Mouse (Mus musculus): ENCODE measurements around the gene Ntf3.

The Ntf3 gene

DNA sequence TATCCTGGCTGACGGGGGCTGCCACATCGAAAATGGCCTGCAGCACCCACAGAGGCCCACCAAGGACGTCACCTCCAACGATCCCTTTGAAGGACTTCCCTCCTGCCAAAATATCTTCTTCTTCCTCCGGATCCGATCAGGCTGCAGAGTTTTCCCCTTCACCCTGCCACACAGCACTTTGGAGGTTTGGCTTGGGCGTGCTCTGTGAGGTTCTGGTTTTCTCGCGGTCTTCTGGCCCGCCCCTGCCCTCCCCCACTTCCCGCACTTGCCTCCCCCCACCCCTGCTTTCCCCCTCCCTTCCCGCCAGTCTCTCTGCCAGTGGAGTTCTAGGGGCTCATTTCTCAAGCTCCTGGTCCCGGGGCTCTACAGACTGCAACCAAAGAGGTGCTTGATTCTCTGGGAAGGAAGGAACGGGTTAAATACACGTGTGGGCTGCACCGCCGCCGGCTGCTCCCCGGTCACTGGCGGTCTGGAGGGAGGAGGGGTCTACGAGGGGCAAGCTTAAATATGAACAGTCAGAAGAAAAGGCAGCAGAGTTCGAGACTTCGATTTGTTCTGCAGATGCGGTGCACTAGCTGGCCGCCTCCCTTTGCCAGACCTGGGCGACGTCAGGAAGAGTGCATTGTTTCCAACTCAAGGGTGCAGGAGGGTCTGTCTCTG, at the start of gene Ntf3:
Gene Ntf3, minus strand, starts transcription at position 363 of the 660 bp plus-strand sequence.
- DNase-seq (ENCODE audit: low spot score), result no peak

DNA sequence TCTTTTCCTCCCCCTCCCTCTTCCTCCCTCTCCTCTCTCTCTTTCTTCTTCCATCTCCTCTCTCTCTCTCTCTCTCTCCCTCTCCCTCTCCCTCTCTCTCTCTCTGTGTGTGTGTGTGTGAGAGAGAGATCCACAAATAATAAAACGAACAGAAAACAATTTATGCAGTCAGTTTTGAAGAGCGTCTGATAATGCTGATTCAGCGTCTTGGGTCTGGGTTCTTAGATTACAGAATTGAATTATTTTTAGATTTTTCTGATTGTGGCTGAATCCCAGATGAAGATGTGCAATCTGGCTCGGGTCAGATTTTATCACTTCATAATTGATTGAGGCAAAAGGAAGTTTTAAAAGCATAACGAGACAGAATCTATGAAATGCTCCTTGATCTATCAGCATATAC, 46.6 kb upstream of the Ntf3 start:
- no peak for DNase-seq (ENCODE audit: low spot score)

DNA sequence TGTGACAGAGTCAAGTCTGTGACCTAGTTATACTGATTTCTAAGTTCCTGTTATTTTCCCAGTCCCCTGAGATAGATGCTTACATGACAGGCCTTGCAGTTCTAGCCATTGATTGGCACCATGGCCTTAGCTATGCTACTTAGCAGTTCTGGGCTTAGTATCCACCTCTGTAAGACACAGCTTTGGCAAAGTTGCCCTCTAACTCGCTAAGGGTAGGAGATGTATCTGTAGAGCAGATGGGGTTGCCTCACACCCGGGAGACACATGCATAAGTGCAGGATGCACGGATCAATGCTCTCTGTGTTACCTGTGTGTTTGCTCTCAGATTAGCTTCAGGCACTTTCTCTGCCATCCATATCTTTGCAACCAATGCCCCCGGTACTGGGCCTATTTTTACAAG, 36.7 kb upstream of the Ntf3 start:
- no peak for DNase-seq (ENCODE audit: low spot score)

DNA sequence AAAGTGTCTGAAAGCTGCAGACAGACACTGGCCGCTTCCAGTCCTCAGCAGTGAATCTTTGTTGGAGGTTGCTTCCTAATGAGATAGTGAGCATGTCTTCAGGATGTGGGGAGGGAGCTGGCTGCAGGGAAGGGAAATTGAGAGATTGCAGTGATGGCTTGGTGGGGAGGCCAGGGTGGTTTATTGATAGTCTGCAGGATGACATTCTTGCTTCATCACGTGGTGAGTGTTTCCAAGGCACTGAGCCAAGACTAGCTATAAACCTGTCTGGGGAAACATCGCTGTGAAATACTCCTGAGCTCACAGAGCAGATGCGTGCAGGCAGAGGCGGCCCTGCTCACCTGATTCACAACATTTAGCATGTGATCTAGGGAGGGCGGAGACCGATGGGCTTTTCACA, 36.2 kb upstream of the Ntf3 start:
- DNase-seq (ENCODE audit: low spot score), result no peak

DNA sequence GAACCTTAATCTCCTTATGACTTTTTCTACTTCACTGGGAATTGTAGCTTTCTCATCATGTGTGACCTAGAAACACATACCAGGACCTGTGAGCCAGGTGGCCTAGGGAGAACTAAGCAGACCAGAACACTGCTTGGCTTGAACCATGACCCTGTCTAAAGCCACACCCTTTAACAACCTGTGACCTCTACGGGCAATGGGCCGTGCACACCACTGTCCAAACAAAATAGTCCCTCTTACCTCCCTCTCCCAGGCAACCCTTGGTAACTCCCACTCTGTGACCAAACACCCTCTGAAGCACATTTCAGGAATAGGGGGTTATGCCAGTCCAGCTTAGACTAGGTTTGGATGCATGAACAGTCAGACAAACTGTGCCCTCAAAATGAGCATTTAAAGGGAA, 35.0 kb upstream of the Ntf3 start:
- no peak for DNase-seq (ENCODE audit: low spot score)

- no peak for DNase-seq (ENCODE audit: low spot score)
These were observed 33.2 kb upstream of the Ntf3 start for GRCm38 (mm10) chr6:126199916-126200315.

DNA sequence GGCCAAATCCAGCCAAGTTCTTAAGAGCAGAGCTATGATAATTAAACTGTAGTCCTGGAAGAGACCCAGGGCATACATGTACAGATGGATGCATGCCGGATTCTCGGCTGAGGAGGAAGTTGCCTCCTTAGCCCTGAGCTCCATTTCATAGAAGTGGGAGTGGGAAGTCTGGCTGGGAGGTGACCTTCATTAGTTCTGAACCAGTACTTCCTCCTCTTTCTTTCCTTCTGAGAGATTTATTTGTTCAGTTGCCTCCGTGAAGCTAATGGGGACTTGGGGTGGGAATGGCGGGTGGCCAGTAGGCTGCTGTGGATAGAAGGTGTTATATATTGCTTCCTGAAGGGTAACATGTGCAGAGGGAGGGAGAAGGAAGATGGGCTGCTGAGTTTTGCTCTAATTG, 28.1 kb upstream of the Ntf3 start:
- no peak for DNase-seq (ENCODE audit: low spot score)

- no peak for DNase-seq (ENCODE audit: low spot score)
These were observed 23.6 kb upstream of the Ntf3 start for GRCm38 (mm10) chr6:126190218-126190871.

DNA sequence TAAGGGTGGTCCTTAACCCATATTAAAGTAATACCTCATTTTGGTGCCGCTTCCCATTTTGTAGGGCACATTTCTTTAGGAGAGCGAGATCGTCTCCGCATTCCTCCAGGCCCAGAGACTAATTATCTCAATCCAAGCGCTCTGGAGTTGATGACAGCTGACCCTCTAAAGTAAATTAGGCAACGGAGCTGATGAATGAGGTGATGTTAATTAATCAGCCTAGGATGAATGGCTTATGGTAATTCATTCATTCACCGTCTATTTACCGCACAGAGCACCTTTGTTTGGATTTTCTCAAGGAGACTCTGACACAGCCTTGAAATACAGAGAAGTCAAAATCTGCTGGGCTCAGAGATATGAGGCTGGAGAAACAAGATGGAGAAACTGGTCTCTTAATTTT, 20.7 kb upstream of the Ntf3 start:
- no peak for DNase-seq (ENCODE audit: low spot score)

DNA sequence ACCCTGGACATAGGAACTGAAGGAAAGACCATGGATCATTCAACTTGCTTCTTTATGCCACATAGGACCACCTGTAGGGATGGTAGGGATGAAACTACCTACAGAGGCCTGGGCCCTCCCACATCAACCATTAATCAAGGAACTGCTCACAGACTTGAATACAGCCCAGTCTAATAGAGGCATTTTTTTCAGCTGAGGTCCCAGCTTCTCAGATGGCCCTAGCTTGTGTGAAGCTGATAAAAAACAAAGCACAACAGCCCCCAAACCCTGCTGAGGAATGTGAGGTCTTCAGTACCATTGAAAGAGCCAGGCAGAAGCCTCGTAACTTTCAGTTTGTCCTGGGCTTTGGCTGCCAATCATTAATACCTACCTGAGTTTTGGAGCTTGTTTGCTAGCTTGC, 19.4 kb upstream of the Ntf3 start:
- no peak for DNase-seq (ENCODE audit: low spot score)

DNA sequence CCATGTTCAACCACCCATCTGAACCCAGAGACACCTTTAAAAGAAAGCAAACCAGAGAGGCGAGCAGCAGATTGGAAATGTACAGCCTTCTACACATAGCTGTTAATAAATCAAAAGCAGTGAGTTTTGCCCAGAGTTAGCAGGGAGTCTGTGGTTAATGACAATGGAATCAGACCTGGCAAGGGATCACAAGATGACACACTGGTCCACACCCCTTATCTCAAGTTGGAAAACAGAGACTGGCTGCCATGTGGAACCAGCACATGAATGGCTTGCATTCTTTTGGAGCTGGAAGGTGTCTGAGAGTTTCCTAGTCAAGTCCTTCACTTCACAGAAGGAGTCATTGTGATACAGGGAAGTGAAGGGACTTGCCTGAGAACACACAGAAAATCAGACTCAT, 5.4 kb upstream of the Ntf3 start:
- no peak for DNase-seq (ENCODE audit: low spot score)

DNA sequence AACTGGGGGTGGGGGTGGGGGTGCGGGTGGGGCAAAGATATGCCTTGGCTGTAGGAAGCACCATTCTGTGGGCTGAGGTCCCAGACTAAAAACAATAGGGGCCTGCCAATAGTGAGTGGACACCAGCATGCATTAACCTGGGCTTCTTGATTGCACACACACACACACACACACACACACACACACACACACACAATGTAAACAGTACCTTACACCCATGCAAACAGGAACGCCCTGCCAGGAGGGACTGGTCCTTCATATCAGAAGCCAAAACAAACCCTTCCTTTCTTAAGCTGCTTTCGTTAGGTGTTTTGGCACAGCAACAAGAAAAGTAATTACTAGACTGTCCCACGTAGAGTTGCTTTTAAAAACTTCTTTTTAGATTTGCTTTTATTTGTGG, 4.1 kb upstream of the Ntf3 start:
- no peak for DNase-seq (ENCODE audit: low spot score)

DNA sequence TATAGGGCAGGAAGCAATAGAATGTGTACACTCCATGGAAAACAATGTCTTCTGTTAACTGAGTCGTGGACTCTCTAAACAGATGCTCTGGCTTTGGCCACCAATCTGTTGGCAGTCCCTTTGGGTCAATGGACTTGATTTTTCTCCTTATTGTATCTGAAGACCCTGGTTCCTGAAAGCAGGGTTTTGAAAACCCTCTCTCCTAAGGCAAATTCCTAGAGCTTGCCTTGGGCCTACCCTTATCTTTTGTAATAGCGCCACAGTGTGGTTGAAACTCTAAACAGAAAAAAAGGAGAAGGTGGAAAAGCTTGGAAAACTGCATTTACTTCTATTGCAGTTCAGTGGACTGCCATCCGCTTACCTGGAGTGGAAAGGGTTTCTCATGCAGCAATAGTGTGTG, 1.0 kb upstream of the Ntf3 start:
- DNase-seq (ENCODE audit: low spot score), result no peak

- no peak for DNase-seq (ENCODE audit: low spot score)
These were observed 489 bp upstream of the Ntf3 start for GRCm38 (mm10) chr6:126167208-126167590.

GRCm38 (mm10) chr6:126165591-126166155, 1.0 kb downstream of the Ntf3 start:
- no peak for DNase-seq (ENCODE audit: low spot score)

DNA sequence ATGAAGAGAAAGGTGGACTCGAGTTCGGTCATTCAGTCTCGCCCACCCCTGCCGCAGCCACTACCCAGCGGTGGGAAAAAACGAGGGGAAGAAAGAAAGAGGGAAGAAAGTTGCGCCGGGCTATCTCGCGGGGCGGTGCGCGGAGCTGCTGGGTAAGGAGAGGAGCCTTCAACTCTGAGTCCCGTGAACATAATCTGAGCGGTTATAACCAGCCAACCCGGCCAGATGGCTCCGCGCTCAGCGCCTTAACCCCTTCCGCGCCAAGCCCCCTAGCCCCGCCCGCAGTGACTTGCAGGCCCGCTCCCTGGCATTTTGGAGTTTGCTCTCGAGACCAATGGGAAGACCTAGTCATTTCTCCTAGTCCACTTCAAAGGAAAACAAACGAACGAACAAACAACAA, 1.9 kb downstream of the Ntf3 start:
- no peak for DNase-seq (ENCODE audit: low spot score)

DNA sequence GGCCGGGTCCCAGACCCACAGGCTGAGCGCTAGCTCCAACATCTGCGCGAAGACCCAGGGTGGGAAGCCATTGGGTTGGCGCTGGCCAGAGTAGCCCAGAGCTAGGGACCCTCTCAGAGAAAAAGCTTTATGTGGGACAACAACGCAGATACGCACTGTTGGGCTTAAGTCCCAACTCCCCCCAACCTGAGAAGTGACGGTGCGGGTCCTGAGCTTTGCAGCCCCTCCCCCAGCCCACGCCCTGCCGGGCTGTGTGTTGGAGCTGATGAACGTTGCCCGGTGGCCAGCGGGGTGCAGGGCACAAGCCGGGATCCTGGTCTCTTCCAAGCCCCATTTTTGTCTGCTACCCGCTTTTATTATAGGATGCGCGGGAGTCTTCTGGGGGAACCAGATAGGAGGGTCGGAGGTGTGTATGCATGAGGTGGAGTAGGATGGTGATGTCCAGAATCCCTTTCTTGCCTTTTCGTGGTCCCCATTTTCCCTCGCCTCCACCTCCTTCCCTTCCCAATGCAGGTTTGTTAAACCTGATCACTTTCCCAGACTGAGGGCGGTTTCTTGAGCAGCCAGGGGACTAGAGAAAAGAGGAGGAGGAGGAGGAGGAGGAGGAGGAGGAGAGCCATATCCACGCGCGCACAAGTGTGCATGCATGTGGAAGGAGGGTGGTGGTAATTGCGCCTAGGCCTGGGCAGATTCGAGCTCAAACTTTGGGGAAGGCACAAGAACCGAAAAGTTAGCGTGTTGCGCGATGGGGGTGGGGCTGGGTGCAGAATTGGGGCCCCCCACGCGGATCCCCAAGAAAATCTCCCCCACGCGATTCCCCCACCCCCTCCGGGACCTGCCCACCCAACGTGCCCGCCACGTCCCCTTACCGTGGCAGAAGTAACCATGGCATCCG, 2.6 kb downstream of the Ntf3 start:
- no peak for DNase-seq (ENCODE audit: low spot score)

- no peak for DNase-seq (ENCODE audit: low spot score)
These were observed 3.5 kb downstream of the Ntf3 start for GRCm38 (mm10) chr6:126163181-126163621.

- DNase-seq (ENCODE audit: low spot score), result no peak
These were observed 4.4 kb downstream of the Ntf3 start for GRCm38 (mm10) chr6:126162351-126162758.

GRCm38 (mm10) chr6:126161571-126162340, 5.0 kb downstream of the Ntf3 start:
- no peak for DNase-seq (ENCODE audit: low spot score)

- no peak for DNase-seq (ENCODE audit: low spot score)
These were observed 6.7 kb downstream of the Ntf3 start for GRCm38 (mm10) chr6:126160067-126160411.
